Mouse (Mus musculus) left cerebral cortex, adult 6 months (tissue): Measurements from ENCODE around the gene Olfr30. TPM values are rescaled to one million over a fixed set of nuclear protein-coding genes. Genes with fewer than 3 reads are reported as not detected.

Source experiments
- long read RNA-seq, 2 experiments: library from polyadenylated mRNA; unstranded; transcript quantifications; one replicate each; pipeline ENCODE4 v2.0.0; 2019 to 2020
- polyA plus RNA-seq: library from polyadenylated mRNA; unstranded; fragments of <200 nt; fragmentation: Nextera tagmentation; gene quantifications from 2 replicates; pipeline ENCODE4 v1.2.3, GENCODE M21; 2021

Gene Olfr30
- polyA plus RNA-seq: not detected in 2 replicates
- long read RNA-seq, experiment 1: 0 reads
- long read RNA-seq, experiment 2: 0 reads

DNA sequence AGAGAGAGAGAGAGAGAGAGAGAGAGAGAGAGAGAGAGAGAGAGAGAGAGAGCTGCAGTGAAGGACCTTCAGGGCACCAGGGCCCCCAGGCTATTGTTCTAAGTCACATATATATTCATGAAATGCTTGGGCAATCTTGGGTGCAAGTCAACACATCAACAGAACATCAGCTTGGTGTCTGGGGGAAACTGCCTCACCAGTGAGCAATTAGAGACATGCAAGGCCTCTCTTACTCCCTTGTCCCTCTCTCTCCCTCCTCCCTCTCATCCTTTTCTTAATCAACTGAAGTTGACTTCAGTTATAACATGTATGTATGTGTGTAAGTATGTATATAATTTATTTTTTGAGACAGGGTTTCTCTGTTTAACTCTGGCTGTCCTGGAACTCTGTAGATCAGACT lies at the start of gene Olfr30:
Gene Olfr30 (minus strand): TSS at position 101 of the 400 bp plus-strand sequence.

DNA sequence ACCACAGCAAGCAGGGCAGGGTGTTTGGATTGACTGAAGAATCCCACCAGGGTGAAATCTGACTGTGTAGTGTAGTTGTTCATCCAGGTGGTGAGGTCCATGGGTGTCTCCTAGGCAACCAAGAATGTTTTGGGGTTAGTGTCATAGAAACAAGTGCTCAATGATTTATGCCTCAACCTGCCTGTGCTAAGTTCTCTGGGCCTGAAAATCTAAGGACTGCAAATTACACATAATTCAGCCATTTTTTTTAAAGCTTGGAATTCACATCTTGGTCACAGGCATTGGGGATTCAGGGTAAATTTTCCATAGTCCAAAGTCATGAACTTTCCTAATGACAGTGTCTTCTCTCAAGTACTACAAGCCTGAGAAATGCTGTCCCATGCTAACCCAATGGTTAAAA lies 40.4 kb upstream of the Olfr30 start, which contains the start of gene Olfr331:
Gene Olfr331 (minus strand): TSS at position 101 of the 400 bp plus-strand sequence.

DNA sequence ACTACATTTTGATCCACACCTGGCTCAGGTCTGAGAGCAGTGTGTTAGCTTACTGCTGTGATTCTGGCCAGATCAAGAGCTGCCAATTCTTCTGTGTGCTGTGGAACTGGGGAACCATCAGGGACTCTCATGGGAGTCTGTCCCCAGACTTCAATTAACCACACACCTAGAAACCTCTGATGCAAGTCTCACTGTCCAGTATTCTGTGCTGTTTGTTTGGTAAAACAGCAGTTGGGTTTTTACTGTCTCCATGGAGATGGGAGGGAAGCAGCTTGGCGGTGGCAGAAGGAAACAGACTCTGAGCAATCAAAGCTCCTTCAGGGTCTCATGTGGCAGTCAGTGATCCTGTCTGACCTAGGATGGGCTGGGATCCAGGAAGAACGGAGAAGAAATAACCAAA lies 30.4 kb upstream of the Olfr30 start, which contains the start of gene Olfr332:
Gene Olfr332 (minus strand): TSS at position 101 of the 400 bp plus-strand sequence.

DNA sequence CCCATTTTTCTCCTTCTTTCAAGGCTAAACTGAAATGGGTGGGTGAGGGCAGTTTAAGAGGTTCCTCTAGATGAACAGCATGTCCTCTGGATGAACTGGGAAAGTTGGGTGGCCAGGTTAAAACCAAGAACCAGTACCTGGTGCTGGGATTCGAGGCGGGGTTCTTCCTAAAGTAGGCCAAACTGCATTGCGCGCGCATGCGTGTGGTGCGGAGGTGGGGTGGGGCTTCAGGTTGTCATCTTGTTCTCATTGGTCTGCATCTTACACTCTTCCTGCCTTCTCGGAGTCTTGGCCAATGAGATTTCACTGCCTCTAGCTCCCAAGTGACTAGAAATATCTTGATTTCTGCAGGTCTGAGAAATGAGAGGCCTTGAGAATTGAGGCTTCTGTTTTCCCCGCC lies 9.3 kb downstream of the Olfr30 start, which contains the start of gene Lypd9:
Gene Lypd9 (minus strand): TSS at position 165 of the 400 bp plus-strand sequence.

DNA sequence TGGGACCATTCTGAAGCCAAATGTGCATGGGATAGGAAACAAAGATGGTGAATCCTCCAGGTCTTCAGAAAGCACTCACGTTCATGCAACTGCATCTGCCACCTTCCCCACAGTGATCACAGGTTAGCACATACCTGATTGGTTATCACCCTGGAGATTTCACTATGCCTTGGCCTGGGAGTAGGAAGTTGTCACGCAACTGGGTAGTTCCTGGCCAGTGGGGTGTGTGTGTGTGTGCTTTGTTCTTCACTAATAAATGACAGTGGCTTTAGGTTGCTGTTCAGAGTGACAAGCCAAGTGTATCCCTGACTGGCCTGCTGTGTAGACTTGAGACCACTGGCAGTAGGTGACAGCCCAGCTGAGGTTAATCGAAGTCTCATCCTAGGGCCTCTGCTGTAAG lies 29.8 kb downstream of the Olfr30 start, which contains the start of gene Gm12253:
Gene Gm12253 (plus strand): TSS at position 301 of the 400 bp plus-strand sequence.

DNA sequence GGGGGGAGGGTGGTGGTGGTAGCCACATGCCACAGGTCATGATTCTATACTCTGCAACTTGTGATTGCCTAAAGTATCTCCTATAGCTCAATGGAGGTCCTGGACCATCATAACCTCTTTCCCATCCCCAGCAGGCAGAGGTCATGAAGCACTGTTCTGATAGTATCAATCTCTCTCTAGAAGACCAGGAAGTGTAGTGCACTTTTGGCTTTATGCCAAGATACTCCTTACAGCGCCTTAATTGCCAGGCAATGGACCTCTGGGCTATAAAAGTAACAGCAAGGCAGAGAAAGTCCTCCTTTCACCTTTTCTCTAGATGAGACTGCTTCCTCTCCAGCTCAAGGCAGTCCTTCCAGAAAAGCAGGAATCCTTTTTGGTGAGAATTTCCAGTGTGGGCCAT lies 41.3 kb downstream of the Olfr30 start, which contains the start of gene 1810065E05Rik:
Gene 1810065E05Rik (plus strand): TSS at position 297 of the 400 bp plus-strand sequence.

Other genes starting within 250 kb of the Olfr30 start
- gene 4930438A08Rik, start 187.5 kb downstream of the Olfr30 start, polyA plus RNA-seq: not detected in 2 replicates
- gene Zfp692, start 155.2 kb downstream of the Olfr30 start, polyA plus RNA-seq: 7.0 and 7.2 TPM in 2 replicates
- gene Zfp672, start 131.9 kb downstream of the Olfr30 start, polyA plus RNA-seq: 34.9 and 35.5 TPM in 2 replicates
- 19.7 and 25.5 TPM in 2 replicates for gene Sh3bp5l, start 131.5 kb downstream of the Olfr30 start, polyA plus RNA-seq
- not detected in 2 replicates for gene Lypd8, start 83.2 kb downstream of the Olfr30 start, polyA plus RNA-seq
- not detected in 2 replicates for gene 1810065E05Rik, start 41.2 kb downstream of the Olfr30 start, polyA plus RNA-seq
- not detected in 2 replicates for gene Gm12253, start 29.7 kb downstream of the Olfr30 start, polyA plus RNA-seq
- gene Lypd9, start 9.3 kb downstream of the Olfr30 start, polyA plus RNA-seq: not detected in 2 replicates
- not detected in 2 replicates for gene Olfr332, start 30.3 kb upstream of the Olfr30 start, polyA plus RNA-seq
- gene Olfr331, start 40.3 kb upstream of the Olfr30 start, polyA plus RNA-seq: not detected in 2 replicates
- gene Olfr330, start 72.6 kb upstream of the Olfr30 start, polyA plus RNA-seq: not detected in 2 replicates
- not detected in 2 replicates for gene Olfr329-ps, start 84.2 kb upstream of the Olfr30 start, polyA plus RNA-seq
- not detected in 2 replicates for gene Olfr328, start 93.4 kb upstream of the Olfr30 start, polyA plus RNA-seq
- gene Olfr224, start 108.3 kb upstream of the Olfr30 start, polyA plus RNA-seq: not detected in 2 replicates
- not detected in 2 replicates for gene Olfr325, start 115.5 kb upstream of the Olfr30 start, polyA plus RNA-seq
- not detected in 2 replicates for gene Olfr324, start 132.8 kb upstream of the Olfr30 start, polyA plus RNA-seq
- gene 2210407C18Rik, start 153.8 kb upstream of the Olfr30 start, polyA plus RNA-seq: not detected in 2 replicates
- gene Olfr323, start 168.2 kb upstream of the Olfr30 start, polyA plus RNA-seq: not detected in 2 replicates
- not detected in 2 replicates for gene Trim58, start 178.2 kb upstream of the Olfr30 start, polyA plus RNA-seq
- not detected in 2 replicates for gene Olfr322, start 196.5 kb upstream of the Olfr30 start, polyA plus RNA-seq
- not detected in 2 replicates for gene Olfr320, start 218.8 kb upstream of the Olfr30 start, polyA plus RNA-seq
- not detected in 2 replicates for gene Olfr319, start 236.9 kb upstream of the Olfr30 start, polyA plus RNA-seq